15 mouse cellular contexts compared by ENCODE assay signal in genomic region chr7:82822528-82822927, GRCm38 (mm10). TPM values are rescaled to one million over a fixed set of nuclear protein-coding genes. Genes with fewer than 3 reads are reported as not detected.
DNase-seq lines count a peak whose midpoint lies in the region; ATAC-seq lines count a peak whose summit lies in the region.
"Had no signal": no experiment of that assay in that cellular context is flagged by ENCODE, and none has a peak within 500 bp of the region (broad histone marks: within the 10 kb centered on the region; RNA-seq: fewer than 3 reads in every experiment).

No protein-coding gene starts in this region.

- no peak for ATAC-seq in embryonic facial prominence, embryonic 14.5 days (ENCODE audit: low read depth)
- peak; percentile 42; the same call in 1 of the 2 replicates for ATAC-seq in kidney, embryonic 16.5 days (ENCODE audit: low FRiP score, low TSS enrichment)
- peak; percentile 42; the same call in 1 of the 2 replicates for ATAC-seq in intestine, embryonic 16.5 days
- no peak for ATAC-seq in forebrain, embryonic 12.5 days (ENCODE audit: low FRiP score)
- no peak for ATAC-seq in cerebellum, adult (ENCODE audit: insufficient number of reproducible peaks, low FRiP score, low TSS enrichment)
- ATAC-seq: hindbrain, embryonic 16.5 days; liver, embryonic 12.5 days had no signal

- no peak overlapping the region for H3K4me3 ChIP-seq in embryonic facial prominence, embryonic 14.5 days (ENCODE audit: low read depth, low read length)
- H3K4me3 ChIP-seq in embryonic facial prominence, embryonic 10.5 days, result no peak overlapping the region
- H3K4me3 ChIP-seq in kidney, embryonic 16.5 days (ENCODE audit: low read length), result no peak overlapping the region
- H3K4me3 ChIP-seq in intestine, embryonic 16.5 days (ENCODE audit: low read length), result no peak overlapping the region
- H3K4me3 ChIP-seq in forebrain, embryonic 12.5 days (replicated peaks), result no peak overlapping the region
- H3K4me3 ChIP-seq: heart, embryonic 13.5 days; liver, embryonic 12.5 days had no signal

- no peaks in the 10 kb centered on the region for H3K4me1 ChIP-seq in embryonic facial prominence, embryonic 14.5 days (ENCODE audit: control insufficient read depth, insufficient read depth, low read length)
- H3K4me1 ChIP-seq in embryonic facial prominence, embryonic 10.5 days, result no peaks in the 10 kb centered on the region
- no peaks in the 10 kb centered on the region for H3K4me1 ChIP-seq in kidney, embryonic 16.5 days (ENCODE audit: insufficient read depth, low read length)
- no peaks in the 10 kb centered on the region for H3K4me1 ChIP-seq in intestine, embryonic 16.5 days (ENCODE audit: control insufficient read depth, insufficient read depth, low read length)
- H3K4me1 ChIP-seq in forebrain, embryonic 12.5 days, result no peaks in the 10 kb centered on the region
- H3K4me1 ChIP-seq: heart, embryonic 13.5 days; liver, embryonic 12.5 days had no signal

- peak; percentile 39 for DNase-seq in embryonic facial prominence, embryonic 14.5 days (ENCODE audit: low spot score)
- DNase-seq in embryonic facial prominence, embryonic 10.5 days (ENCODE audit: low spot score), result no peak
- DNase-seq in kidney, postnatal 10 days, result no peak
- DNase-seq in 3134 (ENCODE audit: extremely low read depth, insufficient read length, low spot score), result peak; percentile 70
- DNase-seq: adrenal gland, postnatal 10 days; cerebellum, postnatal 10 days; layer of hippocampus, adult 9-11 months; thymus, adult 18-20 months had no signal

- no peaks in the 10 kb centered on the region for H3K36me3 ChIP-seq in embryonic facial prominence, embryonic 14.5 days (ENCODE audit: control insufficient read depth, insufficient read depth, low read length)
- H3K36me3 ChIP-seq in embryonic facial prominence, embryonic 10.5 days (replicated peaks), result no peaks in the 10 kb centered on the region
- no peaks in the 10 kb centered on the region for H3K36me3 ChIP-seq in kidney, embryonic 16.5 days (ENCODE audit: insufficient read depth, low read length)
- no peaks in the 10 kb centered on the region for H3K36me3 ChIP-seq in intestine, embryonic 16.5 days (ENCODE audit: control insufficient read depth, insufficient read depth, low read length)
- no peaks in the 10 kb centered on the region for H3K36me3 ChIP-seq in forebrain, embryonic 12.5 days (replicated peaks)
- H3K36me3 ChIP-seq: heart, embryonic 13.5 days; liver, embryonic 12.5 days had no signal

- WGBS in embryonic facial prominence, embryonic 14.5 days, result 26% methylated on average over 1 of the region's 1 CpGs
- WGBS in embryonic facial prominence, embryonic 10.5 days, result 75% methylated on average over 1 of the region's 1 CpGs
- 64% methylated on average over 1 of the region's 1 CpGs for WGBS in kidney, embryonic 16.5 days
- 29% methylated on average over 1 of the region's 1 CpGs for WGBS in intestine, embryonic 16.5 days
- WGBS in forebrain, embryonic 12.5 days, result 46% methylated on average over 1 of the region's 1 CpGs

- H3K9ac ChIP-seq in embryonic facial prominence, embryonic 14.5 days (ENCODE audit: low read depth, low read length), result no peak overlapping the region
- H3K9ac ChIP-seq in kidney, embryonic 16.5 days (replicated peaks; ENCODE audit: low read length), result no peak overlapping the region
- no peak overlapping the region for H3K9ac ChIP-seq in intestine, embryonic 16.5 days (ENCODE audit: low read depth, low read length)
- H3K9ac ChIP-seq in forebrain, embryonic 12.5 days, result no peak overlapping the region
- H3K9ac ChIP-seq: heart, embryonic 13.5 days; liver, embryonic 12.5 days had no signal

- H3K27ac ChIP-seq in embryonic facial prominence, embryonic 14.5 days (replicated peaks; ENCODE audit: low read depth, low read length), result no peak overlapping the region
- no peak overlapping the region for H3K27ac ChIP-seq in embryonic facial prominence, embryonic 10.5 days (replicated peaks)
- H3K27ac ChIP-seq in kidney, embryonic 16.5 days (ENCODE audit: low read length), result no peak overlapping the region
- no peak overlapping the region for H3K27ac ChIP-seq in intestine, embryonic 16.5 days (ENCODE audit: low read length)
- no peak overlapping the region for H3K27ac ChIP-seq in forebrain, embryonic 12.5 days
- H3K27ac ChIP-seq: heart, embryonic 13.5 days; liver, embryonic 12.5 days had no signal

- H3K4me2 ChIP-seq in embryonic facial prominence, embryonic 14.5 days (ENCODE audit: low read depth, low read length), result no peak overlapping the region
- no peak overlapping the region for H3K4me2 ChIP-seq in kidney, embryonic 16.5 days (replicated peaks; ENCODE audit: low read depth, low read length)
- H3K4me2 ChIP-seq in intestine, embryonic 16.5 days (ENCODE audit: low read depth, low read length), result no peak overlapping the region
- H3K4me2 ChIP-seq in forebrain, embryonic 12.5 days, result no peak overlapping the region
- H3K4me2 ChIP-seq: heart, embryonic 13.5 days; liver, embryonic 12.5 days had no signal

- H3K27me3 ChIP-seq in embryonic facial prominence, embryonic 14.5 days (replicated peaks; ENCODE audit: control insufficient read depth, insufficient read depth, low read length), result no peaks in the 10 kb centered on the region
- H3K27me3 ChIP-seq in embryonic facial prominence, embryonic 10.5 days (replicated peaks; ENCODE audit: low read depth, poor library complexity, severe bottlenecking), result no peaks in the 10 kb centered on the region
- no peaks in the 10 kb centered on the region for H3K27me3 ChIP-seq in kidney, embryonic 16.5 days (ENCODE audit: insufficient read depth, low read length)
- H3K27me3 ChIP-seq in intestine, embryonic 16.5 days (replicated peaks; ENCODE audit: control insufficient read depth, insufficient read depth, low read length), result no peaks in the 10 kb centered on the region
- H3K27me3 ChIP-seq in forebrain, embryonic 12.5 days, result no peaks in the 10 kb centered on the region
- H3K27me3 ChIP-seq: heart, embryonic 13.5 days; liver, embryonic 12.5 days had no signal

- no peaks in the 10 kb centered on the region for H3K9me3 ChIP-seq in embryonic facial prominence, embryonic 14.5 days (ENCODE audit: control insufficient read depth, low read length)
- H3K9me3 ChIP-seq in embryonic facial prominence, embryonic 10.5 days, result no peaks in the 10 kb centered on the region
- H3K9me3 ChIP-seq in kidney, embryonic 16.5 days (ENCODE audit: low read length), result no peaks in the 10 kb centered on the region
- H3K9me3 ChIP-seq in intestine, embryonic 16.5 days (ENCODE audit: control insufficient read depth, low read length), result no peaks in the 10 kb centered on the region
- no peaks in the 10 kb centered on the region for H3K9me3 ChIP-seq in forebrain, embryonic 12.5 days
- H3K9me3 ChIP-seq: heart, embryonic 13.5 days; liver, embryonic 12.5 days had no signal

RNA-seq across cellular contexts. Expression of gene Mex3b, which starts 44.6 kb away (rescaled TPM):
- 19.3 and 22.6 TPM in 2 replicates for polyA plus RNA-seq in embryonic facial prominence, embryonic 14.5 days (2014; fragmentation: Nextera tagmentation; extraction: Ambion mirVana)
- polyA plus RNA-seq in embryonic facial prominence, embryonic 10.5 days (2016; fragmentation: Nextera tagmentation; extraction: Ambion mirVana), result 27.8 and 30.1 TPM in 2 replicates
- polyA plus RNA-seq in kidney, embryonic 16.5 days (2015; fragmentation: Nextera tagmentation; extraction: Ambion mirVana), result 9.9 and 10.5 TPM in 2 replicates
- polyA plus RNA-seq in intestine, embryonic 16.5 days (2015; fragmentation: Nextera tagmentation; extraction: Ambion mirVana), result 4.8 TPM in 2 replicates
- polyA plus RNA-seq in forebrain, embryonic 12.5 days (2016; fragmentation: Nextera tagmentation; extraction: Ambion mirVana), result 47.3 and 47.5 TPM in 2 replicates

Comparison
In these comparisons a context has a peak if more than half of its experiments do, and no peak if none do; other contexts are left out.
1. DNase-seq: peak in embryonic facial prominence, embryonic 14.5 days (single experiment) and 3134 (single experiment); none in embryonic facial prominence, embryonic 10.5 days (single experiment) and kidney, postnatal 10 days (single experiment).
2. ATAC-seq: peak in kidney, embryonic 16.5 days (single experiment) and intestine, embryonic 16.5 days (single experiment); none in embryonic facial prominence, embryonic 14.5 days (single experiment), forebrain, embryonic 12.5 days (single experiment) and cerebellum, adult (single experiment).